Mouse (Mus musculus) midbrain, postnatal 0 days (tissue): ENCODE data around the gene Ankrd24. TPM values are rescaled to one million over a fixed set of nuclear protein-coding genes. Genes with fewer than 3 reads are reported as not detected.
A peak's percentile ranks its signal among the peaks of the same experiment; 100 is the strongest.
"Not testable (repeated sequence)": the region's sequence is repeated elsewhere in the genome, so short reads cannot be mapped to it uniquely, and the experiment has no call there.

Source experiments
- ATAC-seq: fragments of 200-750 bp; cut with Nextera tagmentation; 2 replicates; pipeline ENCODE4 v1.8.0; 2017; ENCODE audit warnings: moderate number of reproducible peaks, mild to moderate bottlenecking, moderate TSS enrichment, moderate library complexity; ENCODE audit not compliant: low FRiP score
- DNase-seq: peaks from one replicate; pipeline ENCODE4 v3.0.0-alpha.2; 2015; ENCODE audit warnings: low spot score
- H3K27ac ChIP-seq: fragments of 300-500 bp; sonication (generic); 2 replicates; pipeline ENCODE4 v1.5.1; 2014; ENCODE audit warnings: low read depth, mild to moderate bottlenecking, low read length, mixed read lengths
- H3K27me3 ChIP-seq: fragments of 300-500 bp; sonication (generic); 2 replicates; pipeline ENCODE4 v1.6.1; 2014; ENCODE audit warnings: low read length, control low read depth, mixed read lengths; ENCODE audit not compliant: insufficient read depth
- H3K36me3 ChIP-seq: fragments of 300-500 bp; sonication (generic); 2 replicates; pipeline ENCODE4 v1.6.1; 2014; ENCODE audit warnings: low read length, control low read depth, mixed read lengths; ENCODE audit not compliant: insufficient read depth
- H3K4me1 ChIP-seq: fragments of 300-500 bp; sonication (generic); 2 replicates; pipeline ENCODE4 v1.6.1; 2014; ENCODE audit warnings: mild to moderate bottlenecking, control low read depth, antibody characterized with exemption, low read length, mixed read lengths; ENCODE audit not compliant: insufficient read depth
- H3K4me2 ChIP-seq: fragments of 300-500 bp; sonication (generic); 2 replicates; pipeline ENCODE4 v1.6.1; 2014; ENCODE audit warnings: low read depth, mild to moderate bottlenecking, low read length, mixed read lengths; ENCODE audit not compliant: poor library complexity, severe bottlenecking
- H3K4me3 ChIP-seq: fragments of 300-500 bp; sonication (generic); 2 replicates; pipeline ENCODE4 v1.5.1; 2014; ENCODE audit warnings: low read depth, mild to moderate bottlenecking, low read length, moderate library complexity
- H3K9ac ChIP-seq: fragments of 300-500 bp; sonication (generic); replicated peaks from 2 replicates; pipeline ENCODE4 v1.6.1; 2014; ENCODE audit warnings: mild to moderate bottlenecking, low read length, moderate library complexity, mixed read lengths; ENCODE audit not compliant: poor library complexity, severe bottlenecking
- H3K9me3 ChIP-seq: fragments of 300-500 bp; sonication (generic); 2 replicates; pipeline ENCODE4 v1.6.1; 2016; ENCODE audit warnings: low read length, control low read depth
- CTCF ChIP-seq: IDR thresholded peaks from 2 replicates; pipeline ENCODE4 v1.5.1; 2016; ENCODE audit warnings: antibody characterized with exemption, mild to moderate bottlenecking
- WGBS: fragments of 180-500 bp; shearing (Covaris S2); extraction: QIAGEN DNeasy Blood & Tissue Kit; methylation state at CpG from one replicate; pipeline ENCODE4 v1.1.7; 2014; 5-methylcytosine and 5-hydroxymethylcytosine counted together
- polyA plus RNA-seq: library from polyadenylated mRNA; unstranded; fragments of >200 nt; fragmentation: Nextera tagmentation; extraction: Ambion mirVana; gene quantifications from 2 replicates; pipeline ENCODE4 v1.2.1, GENCODE M21; 2015
- total RNA-seq: library from RNA; depleted of rRNA; stranded (reverse); fragments of >200 nt; gene quantifications from 2 replicates; pipeline ENCODE4 v1.2.3, GENCODE M21; 2014

Gene Ankrd24
- total and polyA plus RNA-seq, 2 experiments from 2014 or later, result 14.9 to 100 TPM

DNA sequence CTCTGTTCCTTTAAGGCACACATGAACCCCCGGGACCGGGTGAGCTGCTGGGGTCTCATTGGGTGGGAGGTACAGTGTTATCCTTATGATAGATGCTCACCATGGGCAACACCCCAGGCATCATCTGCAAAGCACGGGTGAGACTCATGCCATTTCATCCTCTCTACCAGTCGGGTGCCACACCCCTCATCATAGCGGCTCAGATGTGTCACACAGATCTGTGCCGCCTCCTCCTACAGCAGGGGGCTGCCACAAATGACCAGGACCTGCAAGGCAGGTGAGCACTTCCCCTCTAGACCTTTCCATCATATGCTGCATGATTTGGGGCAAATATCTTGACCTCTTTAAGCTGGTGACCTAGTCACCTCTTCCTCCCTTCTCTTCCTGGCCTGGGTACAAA lies 9.8 kb downstream of the Ankrd24 start:
- no peak for TF ChIP-seq CTCF
- no peak overlapping the region for H3K27ac ChIP-seq
- H3K9me3 ChIP-seq, result no peaks in the 10 kb centered on the region
- no peak overlapping the region for H3K9ac ChIP-seq
- no peak for ATAC-seq
- H3K4me1 ChIP-seq, result peaks cover 18% of the 10 kb centered on the region
- no peaks in the 10 kb centered on the region for H3K27me3 ChIP-seq
- DNase-seq, result no peak
- no peak overlapping the region for H3K4me2 ChIP-seq
- H3K36me3 ChIP-seq, result 0 out of 2 replicates have a peak, but pooled peaks cover 3% of the 10 kb centered on the region
- WGBS, result 74% methylated on average over 6 of the region's 6 CpGs
- H3K4me3 ChIP-seq, result no peak overlapping the region

DNA sequence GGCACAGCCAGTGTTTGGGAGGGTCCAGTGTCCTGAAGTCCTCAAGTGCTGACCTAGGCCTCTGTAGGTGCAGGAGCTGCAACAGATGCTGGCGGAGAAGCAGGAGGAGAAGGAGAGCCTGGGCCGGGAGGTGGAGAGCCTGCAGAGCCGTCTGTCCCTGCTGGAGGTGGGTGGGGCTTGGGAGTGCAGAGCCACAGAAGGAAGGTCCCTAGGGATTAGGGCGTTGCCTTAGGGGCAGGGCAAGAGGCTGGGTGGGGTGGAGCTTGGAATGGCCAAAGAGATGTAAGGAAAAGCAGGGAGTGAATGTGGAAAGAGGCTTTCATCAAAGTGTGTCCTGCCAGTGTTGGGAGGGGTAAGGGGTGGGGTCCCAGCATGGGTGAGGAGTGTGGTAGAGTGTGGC lies 12.5 kb downstream of the Ankrd24 start:
- not testable (repeated sequence) for H3K9ac ChIP-seq, H3K27ac ChIP-seq, H3K9me3 ChIP-seq, ATAC-seq, H3K27me3 ChIP-seq, H3K36me3 ChIP-seq, H3K4me2 ChIP-seq, DNase-seq, H3K4me3 ChIP-seq
- peaks cover 18% of the 10 kb centered on the region for H3K4me1 ChIP-seq
- 33% methylated on average over 4 of the region's 4 CpGs for WGBS

DNA sequence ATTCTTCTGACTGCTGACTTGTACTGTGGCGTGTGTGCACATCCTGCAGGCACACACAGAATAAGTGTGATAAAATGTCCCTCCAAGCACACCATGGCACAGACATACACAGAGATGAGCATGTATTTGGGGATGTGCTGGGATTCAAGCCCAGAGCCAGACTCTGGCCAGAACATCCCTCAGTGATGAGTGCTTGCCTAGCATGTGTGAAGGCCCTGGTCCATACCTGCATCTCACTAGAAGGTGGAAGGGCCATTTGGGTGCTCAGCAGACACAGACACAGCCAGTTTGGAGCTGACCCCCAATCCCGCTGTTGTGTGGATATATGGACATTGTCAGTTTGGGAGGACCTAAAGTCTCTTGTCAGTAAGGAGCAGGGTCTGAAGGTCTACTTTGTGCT lies 13.2 kb downstream of the Ankrd24 start:
- ATAC-seq, result no peak
- Histone ChIP-seq H3K4me3 (no peak overlapping the region), H3K9me3 (no peaks in the 10 kb centered on the region), H3K27me3 (no peaks in the 10 kb centered on the region), H3K4me2 (peak overlapping the region; percentile 18; the same call in 1 of the 2 replicates), H3K9ac (no peak overlapping the region), H3K4me1 (peaks cover 18% of the 10 kb centered on the region), H3K27ac (no peak overlapping the region), H3K36me3 (0 out of 2 replicates have a peak, but pooled peaks cover 3% of the 10 kb centered on the region)
- no peak for TF ChIP-seq CTCF
- DNase-seq, result no peak
- 96% methylated on average over 2 of the region's 2 CpGs for WGBS

DNA sequence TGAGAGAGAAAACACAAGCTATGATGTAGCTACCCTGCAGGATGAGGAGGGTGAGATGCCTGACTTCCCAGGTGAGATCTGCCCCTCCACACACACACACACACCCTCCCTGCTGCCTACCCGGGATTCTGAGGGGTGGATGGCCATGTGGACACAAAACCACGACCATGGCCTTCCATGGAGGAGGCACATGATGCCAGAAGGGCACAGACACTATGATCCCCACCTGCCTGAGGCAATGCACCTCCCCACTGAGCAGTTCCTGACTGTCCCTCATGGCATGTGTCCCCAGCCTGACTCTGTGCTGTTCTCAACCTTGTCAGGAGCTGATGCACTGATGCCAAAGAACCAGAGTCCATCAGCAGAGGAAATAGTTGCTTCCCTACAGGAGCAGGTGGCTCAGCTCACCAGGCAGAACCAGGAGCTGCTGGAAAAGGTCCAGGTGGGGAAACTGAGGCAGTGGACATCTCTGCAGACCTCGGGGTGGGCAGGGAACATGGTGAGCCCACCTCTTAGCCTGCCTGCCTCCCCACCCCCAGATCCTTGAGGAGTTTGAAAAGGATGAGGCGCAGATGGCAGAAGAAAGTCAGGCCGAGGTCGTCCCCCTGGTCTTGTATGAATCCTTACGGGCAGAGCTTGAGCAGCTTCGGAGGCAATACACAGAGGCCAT lies 13.8 kb downstream of the Ankrd24 start:
- no peak overlapping the region; the same call in 1 of the 2 replicates for H3K27ac ChIP-seq
- DNase-seq (no peak), ATAC-seq (no peak)
- H3K9me3 ChIP-seq, result no peaks in the 10 kb centered on the region
- no peak for TF ChIP-seq CTCF
- H3K4me3 ChIP-seq, result peak overlapping the region; percentile 67; the same call in 1 of the 2 replicates
- 79% methylated on average over 8 of the region's 8 CpGs for WGBS
- H3K9ac ChIP-seq, result peak overlapping the region; percentile 90
- 0 out of 2 replicates have a peak, but pooled peaks cover 3% of the 10 kb centered on the region for H3K36me3 ChIP-seq
- H3K27me3 ChIP-seq, result no peaks in the 10 kb centered on the region
- peaks cover 18% of the 10 kb centered on the region for H3K4me1 ChIP-seq
- H3K4me2 ChIP-seq, result peak overlapping the region; percentile 91

DNA sequence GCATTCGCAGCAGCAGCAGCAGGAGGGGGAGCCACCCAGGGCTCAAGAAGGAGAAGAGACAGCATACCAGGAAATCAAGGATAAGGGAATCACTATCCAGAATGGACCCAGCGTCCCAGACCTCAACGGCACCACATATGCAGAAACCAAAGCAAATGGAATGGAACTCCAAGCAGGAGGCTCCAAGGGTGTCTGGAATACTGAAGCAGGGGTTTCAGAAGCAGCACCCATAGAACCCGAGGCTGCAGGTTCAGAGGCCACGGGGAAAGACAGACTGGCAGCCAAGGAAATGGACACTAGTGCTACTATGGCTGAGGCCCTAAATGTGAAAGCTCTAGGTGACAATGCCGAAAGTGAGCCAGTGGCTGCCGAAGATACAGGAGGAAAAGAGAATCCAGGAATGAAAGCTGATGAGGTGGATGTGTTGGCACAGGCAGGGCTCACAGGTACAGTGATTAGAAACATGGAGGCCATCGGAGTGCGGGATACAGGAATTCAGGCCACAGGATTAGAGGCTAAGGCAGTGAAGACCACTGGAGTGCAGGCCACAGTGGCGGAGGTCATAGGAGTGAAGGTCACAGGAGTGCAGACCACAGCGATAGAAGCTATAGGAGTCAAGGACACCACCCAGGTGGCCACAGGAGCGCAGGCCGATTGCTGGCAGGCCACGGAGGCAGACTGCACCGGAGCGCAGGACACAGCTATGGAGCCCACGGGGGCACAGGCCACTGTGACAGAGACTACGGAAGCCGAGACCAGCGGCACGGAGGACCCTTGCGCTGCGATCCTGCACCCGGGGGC lies 14.5 kb downstream of the Ankrd24 start:
- DNase-seq, result no peak
- H3K9ac ChIP-seq, result peak overlapping the region; percentile 90
- WGBS, result 19% methylated on average over 24 of the region's 24 CpGs

More for the DNA sequence above, 14.5 kb downstream of the Ankrd24 start:
- no peaks in the 10 kb centered on the region for H3K27me3 ChIP-seq
- ATAC-seq, result peak; percentile 57; the same call in 1 of the 2 replicates
- H3K36me3 ChIP-seq, result 0 out of 2 replicates have a peak, but pooled peaks cover 3% of the 10 kb centered on the region
- H3K4me2 ChIP-seq, result peak overlapping the region; percentile 91
- peaks cover 18% of the 10 kb centered on the region for H3K4me1 ChIP-seq
- peak overlapping the region; percentile 67 for H3K4me3 ChIP-seq
- H3K9me3 ChIP-seq, result no peaks in the 10 kb centered on the region
- peak overlapping the region; percentile 95 for H3K27ac ChIP-seq
- no peak for TF ChIP-seq CTCF
